Mouse (Mus musculus): ENCODE measurements at regions not wholly inside any gene's neighbourhood (a gene's known extent, or its start where the extent isn't known, plus 50 kb on each side); places are given as distances from the start of the nearest gene placed in this dataset.

- no peak for DNase-seq (ENCODE audit: low spot score)
These were observed 60.3 kb downstream of the Fzd1 start for GRCm38 (mm10) chr5:4697346-4698095.

- DNase-seq (ENCODE audit: low spot score): no peak
These were observed 61.1 kb downstream of the Fzd1 start for GRCm38 (mm10) chr5:4696701-4697100.

- no peak for DNase-seq (ENCODE audit: low spot score)
These were observed 68.7 kb downstream of the Fzd1 start for GRCm38 (mm10) chr5:4689130-4689529.

GRCm38 (mm10) chr5:4675316-4675715 is 82.5 kb downstream of the Fzd1 start:
- DNase-seq (ENCODE audit: low spot score): no peak

GRCm38 (mm10) chr5:4666381-4666780 is 91.5 kb downstream of the Fzd1 start:
- DNase-seq (ENCODE audit: low spot score): no peak

GRCm38 (mm10) chr5:4665978-4666377 is 91.9 kb downstream of the Fzd1 start:
- no peak for DNase-seq (ENCODE audit: low spot score)

- no peak for DNase-seq (ENCODE audit: low spot score)
These were observed 92.9 kb downstream of the Fzd1 start for GRCm38 (mm10) chr5:4664918-4665317.

GRCm38 (mm10) chr5:4664488-4664887 is 93.3 kb downstream of the Fzd1 start:
- DNase-seq (ENCODE audit: low spot score): no peak

- no peak for DNase-seq (ENCODE audit: low spot score)
These were observed 95.6 kb downstream of the Fzd1 start for GRCm38 (mm10) chr5:4662198-4662585.

GRCm38 (mm10) chr5:4661420-4662197 is 96.2 kb downstream of the Fzd1 start:
- DNase-seq (ENCODE audit: low spot score): no peak

GRCm38 (mm10) chr5:4657982-4658381 is 99.9 kb downstream of the Fzd1 start:
- no peak for DNase-seq (ENCODE audit: low spot score)

GRCm38 (mm10) chr5:4654186-4654585 is 103.6 kb downstream of the Fzd1 start:
- no peak for DNase-seq (ENCODE audit: low spot score)

GRCm38 (mm10) chr5:4651167-4651955 is 106.5 kb downstream of the Fzd1 start:
- DNase-seq (ENCODE audit: low spot score): no peak

GRCm38 (mm10) chr5:4650709-4651108 is 107.1 kb downstream of the Fzd1 start:
- DNase-seq (ENCODE audit: low spot score): no peak

GRCm38 (mm10) chr5:4649858-4650556 is 107.8 kb downstream of the Fzd1 start:
- no peak for DNase-seq (ENCODE audit: low spot score)

- no peak for DNase-seq (ENCODE audit: low spot score)
These were observed 116.8 kb downstream of the Fzd1 start for GRCm38 (mm10) chr5:4641041-4641440.

GRCm38 (mm10) chr5:4633763-4634162 is 124.1 kb downstream of the Fzd1 start:
- no peak for DNase-seq (ENCODE audit: low spot score)

- DNase-seq (ENCODE audit: low spot score): no peak
These were observed 132.6 kb downstream of the Fzd1 start for GRCm38 (mm10) chr5:4625206-4625605.

GRCm38 (mm10) chr5:4623625-4624024 is 134.2 kb downstream of the Fzd1 start:
- DNase-seq (ENCODE audit: low spot score): no peak

- DNase-seq (ENCODE audit: low spot score): no peak
These were observed 137.2 kb downstream of the Fzd1 start for GRCm38 (mm10) chr5:4620513-4621210.

GRCm38 (mm10) chr5:4615233-4615632 is 142.6 kb downstream of the Fzd1 start:
- no peak for DNase-seq (ENCODE audit: low spot score)
